Mouse (Mus musculus): ENCODE results near the gene Atp2b1.
"Not testable (repeated sequence)": the region's sequence is repeated elsewhere in the genome, so short reads cannot be mapped to it uniquely, and the experiment has no call there.

Gene Atp2b1

GRCm38 (mm10) chr10:98962092-98962491, 47.9 kb downstream of the Atp2b1 start:
- DNase-seq (ENCODE audit: low spot score in 2 of 2): no peak

GRCm38 (mm10) chr10:98966407-98967215, 52.4 kb downstream of the Atp2b1 start:
- no peak for DNase-seq (ENCODE audit: low spot score in 2 of 2)

GRCm38 (mm10) chr10:98967240-98967891, 53.2 kb downstream of the Atp2b1 start:
- no peak for DNase-seq (ENCODE audit: low spot score in 2 of 2)

GRCm38 (mm10) chr10:98970917-98971316, 56.7 kb downstream of the Atp2b1 start:
- DNase-seq (ENCODE audit: low spot score in 2 of 2): no peak

GRCm38 (mm10) chr10:98972359-98972758, 58.2 kb downstream of the Atp2b1 start:
- no peak for DNase-seq (ENCODE audit: low spot score in 2 of 2)

- DNase-seq (ENCODE audit: low spot score in 2 of 2): no peak
Measured at GRCm38 (mm10) chr10:98972912-98973605, 58.9 kb downstream of the Atp2b1 start.

- DNase-seq (ENCODE audit: low spot score in 2 of 2): no peak
Measured at GRCm38 (mm10) chr10:98974645-98975044, 60.4 kb downstream of the Atp2b1 start.

GRCm38 (mm10) chr10:98975611-98976010, 61.4 kb downstream of the Atp2b1 start:
- DNase-seq (ENCODE audit: low spot score in 2 of 2): no peak

GRCm38 (mm10) chr10:98976877-98977494, 62.8 kb downstream of the Atp2b1 start:
- DNase-seq (ENCODE audit: low spot score in 2 of 2): no peak

- DNase-seq (ENCODE audit: low spot score in 2 of 2): no peak
Measured at GRCm38 (mm10) chr10:98978766-98979165, 64.6 kb downstream of the Atp2b1 start.

GRCm38 (mm10) chr10:98979296-98979695, 65.1 kb downstream of the Atp2b1 start:
- DNase-seq (ENCODE audit: low spot score in 2 of 2): no peak

GRCm38 (mm10) chr10:98979951-98980350, 65.7 kb downstream of the Atp2b1 start:
- DNase-seq (ENCODE audit: low spot score in 2 of 2): no peak

GRCm38 (mm10) chr10:98991964-98992363, 77.8 kb downstream of the Atp2b1 start:
- DNase-seq (ENCODE audit: low spot score in 2 of 2): no peak

GRCm38 (mm10) chr10:98993186-98993585, 79.0 kb downstream of the Atp2b1 start:
- no peak for DNase-seq (ENCODE audit: low spot score in 2 of 2)

GRCm38 (mm10) chr10:98995016-98995747, 81.0 kb downstream of the Atp2b1 start:
- not testable (repeated sequence) for DNase-seq (ENCODE audit: low spot score in 2 of 2)

GRCm38 (mm10) chr10:99004866-99005265, 90.7 kb downstream of the Atp2b1 start:
- no peak for DNase-seq (ENCODE audit: low spot score in 2 of 2)

GRCm38 (mm10) chr10:99011084-99011483, 96.9 kb downstream of the Atp2b1 start:
- DNase-seq (ENCODE audit: low spot score in 2 of 2): no peak

- no peak for DNase-seq (ENCODE audit: low spot score in 2 of 2)
Measured at GRCm38 (mm10) chr10:99012086-99012485, 97.9 kb downstream of the Atp2b1 start.

- no peak for DNase-seq (ENCODE audit: low spot score in 2 of 2)
Measured at GRCm38 (mm10) chr10:99014737-99015136, 100.5 kb downstream of the Atp2b1 start.

GRCm38 (mm10) chr10:99016996-99017395, 102.8 kb downstream of the Atp2b1 start:
- no peak for DNase-seq (ENCODE audit: low spot score in 2 of 2)

GRCm38 (mm10) chr10:99027462-99027861, 113.3 kb downstream of the Atp2b1 start:
- DNase-seq (ENCODE audit: low spot score in 2 of 2): no peak
